ENCODE assay signal across 16 mouse cellular contexts in the genomic region with DNA sequence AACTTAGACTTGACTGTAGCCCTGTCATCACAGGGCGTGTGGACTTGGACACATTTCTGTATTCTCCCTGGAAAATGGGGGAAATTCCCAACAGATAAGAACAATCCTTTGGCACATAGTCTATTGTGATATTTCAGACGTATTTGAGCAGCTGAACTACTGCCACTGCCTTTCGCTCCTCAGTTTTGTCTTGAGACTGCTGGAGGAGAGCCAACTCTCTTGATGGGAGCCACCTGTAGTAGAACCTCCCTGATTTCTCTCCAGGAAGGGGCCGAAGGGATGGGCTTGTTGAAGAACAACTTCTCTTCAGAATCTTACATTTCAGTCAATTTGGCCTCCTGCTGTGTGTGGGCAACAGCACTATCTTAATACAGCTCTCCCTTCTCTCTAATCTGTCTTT.
DNase-seq lines count a peak whose midpoint lies in the region; ATAC-seq and TF ChIP-seq lines count a peak whose summit lies in the region.
"Had no signal": no experiment of that assay in that cellular context is flagged by ENCODE, and none has a peak within 500 bp of the region (broad histone marks: within the 10 kb centered on the region; RNA-seq: fewer than 3 reads in every experiment).

No protein-coding gene starts in this region.

- TF ChIP-seq POLR2A in limb, embryonic 14.5 days (IDR thresholded peaks at IDR 0.05; ENCODE audit: borderline replicate concordance, extremely low read depth, insufficient read depth, insufficient read length), result no peak

- H3K27ac ChIP-seq in heart, embryonic 12.5 days (ENCODE audit: poor library complexity, severe bottlenecking), result no peak overlapping the region
- no peak overlapping the region for H3K27ac ChIP-seq in limb, embryonic 14.5 days (replicated peaks; ENCODE audit: low read depth, low read length)
- no peak overlapping the region for H3K27ac ChIP-seq in limb, embryonic 10.5 days
- H3K27ac ChIP-seq in lung, postnatal 0 days (ENCODE audit: low read length), result no peak overlapping the region
- H3K27ac ChIP-seq: embryonic facial prominence, embryonic 12.5 days; forebrain, embryonic 15.5 days; gastrocnemius, adult 2 months; layer of hippocampus, adult 2 months; neural tube, embryonic 13.5 days had no signal

- no peak for ATAC-seq in heart, embryonic 12.5 days (ENCODE audit: insufficient number of reproducible peaks, low FRiP score)
- no peak for ATAC-seq in limb, embryonic 14.5 days (ENCODE audit: low FRiP score, low read depth)
- peak; percentile 32; the same call in 1 of the 2 replicates for ATAC-seq in lung, postnatal 0 days

- H3K36me3 ChIP-seq in heart, embryonic 12.5 days, result no peaks in the 10 kb centered on the region
- no peaks in the 10 kb centered on the region for H3K36me3 ChIP-seq in limb, embryonic 14.5 days (ENCODE audit: control insufficient read depth, insufficient read depth, low read length)
- H3K36me3 ChIP-seq in limb, embryonic 10.5 days, result no peaks in the 10 kb centered on the region
- H3K36me3 ChIP-seq in lung, postnatal 0 days (ENCODE audit: insufficient read depth, low read length), result no peaks in the 10 kb centered on the region
- H3K36me3 ChIP-seq: embryonic facial prominence, embryonic 12.5 days; forebrain, embryonic 15.5 days; G1E; neural tube, embryonic 13.5 days had no signal

- no peak overlapping the region for H3K4me2 ChIP-seq in heart, embryonic 12.5 days
- H3K4me2 ChIP-seq in limb, embryonic 14.5 days (replicated peaks; ENCODE audit: low read depth, low read length, severe bottlenecking), result no peak overlapping the region
- H3K4me2 ChIP-seq in lung, postnatal 0 days (replicated peaks; ENCODE audit: low read depth, low read length), result no peak overlapping the region
- H3K4me2 ChIP-seq: embryonic facial prominence, embryonic 12.5 days; forebrain, embryonic 15.5 days; neural tube, embryonic 13.5 days had no signal

- peaks cover 10% of the 10 kb centered on the region for H3K4me1 ChIP-seq in heart, embryonic 12.5 days (replicated peaks)
- 0 out of 2 replicates have a peak, but pooled peaks cover 3% of the 10 kb centered on the region for H3K4me1 ChIP-seq in limb, embryonic 14.5 days (ENCODE audit: control insufficient read depth, insufficient read depth, low read length)
- H3K4me1 ChIP-seq in limb, embryonic 10.5 days, result no peaks in the 10 kb centered on the region
- H3K4me1 ChIP-seq in lung, postnatal 0 days (ENCODE audit: insufficient read depth, low read depth, low read length), result no peaks in the 10 kb centered on the region
- H3K4me1 ChIP-seq: embryonic facial prominence, embryonic 12.5 days had no signal

- 43% methylated on average over 4 of the region's 4 CpGs for WGBS in heart, embryonic 12.5 days
- WGBS in limb, embryonic 14.5 days, result 45% methylated on average over 4 of the region's 4 CpGs
- 88% methylated on average over 4 of the region's 4 CpGs for WGBS in limb, embryonic 10.5 days
- WGBS in lung, postnatal 0 days, result 38% methylated on average over 4 of the region's 4 CpGs

- TF ChIP-seq EP300 in lung, postnatal 0 days (IDR thresholded peaks at IDR 0.05), result no peak

- H3K9me3 ChIP-seq in heart, embryonic 12.5 days (replicated peaks), result no peaks in the 10 kb centered on the region; the same call in 1 of the 2 replicates
- no peaks in the 10 kb centered on the region for H3K9me3 ChIP-seq in limb, embryonic 14.5 days (ENCODE audit: control insufficient read depth, low read length)
- no peaks in the 10 kb centered on the region for H3K9me3 ChIP-seq in limb, embryonic 10.5 days (replicated peaks)
- H3K9me3 ChIP-seq in lung, postnatal 0 days (ENCODE audit: low read length), result no peaks in the 10 kb centered on the region
- H3K9me3 ChIP-seq: embryonic facial prominence, embryonic 12.5 days; forebrain, embryonic 15.5 days; G1E; neural tube, embryonic 13.5 days had no signal

- no peak for TF ChIP-seq CTCF in lung, postnatal 0 days (IDR thresholded peaks at IDR 0.05)

- H3K4me3 ChIP-seq in heart, embryonic 12.5 days, result no peak overlapping the region
- no peak overlapping the region for H3K4me3 ChIP-seq in limb, embryonic 14.5 days (replicated peaks; ENCODE audit: low read length)
- no peak overlapping the region for H3K4me3 ChIP-seq in limb, embryonic 10.5 days
- H3K4me3 ChIP-seq in lung, postnatal 0 days (ENCODE audit: low read depth, low read length), result no peak overlapping the region
- H3K4me3 ChIP-seq: embryonic facial prominence, embryonic 12.5 days; forebrain, embryonic 15.5 days; gastrocnemius, adult 2 months; layer of hippocampus, adult 2 months; neural tube, embryonic 13.5 days had no signal

- H3K27me3 ChIP-seq in heart, embryonic 12.5 days (replicated peaks), result 0 out of 2 replicates have a peak, but pooled peaks cover 3% of the 10 kb centered on the region
- no peaks in the 10 kb centered on the region for H3K27me3 ChIP-seq in limb, embryonic 14.5 days (ENCODE audit: control insufficient read depth, insufficient read depth, low read length)
- H3K27me3 ChIP-seq in limb, embryonic 10.5 days (ENCODE audit: low read depth, poor library complexity, severe bottlenecking), result no peaks in the 10 kb centered on the region
- H3K27me3 ChIP-seq in lung, postnatal 0 days (replicated peaks; ENCODE audit: insufficient read depth, low read length), result no peaks in the 10 kb centered on the region
- H3K27me3 ChIP-seq: embryonic facial prominence, embryonic 12.5 days; forebrain, embryonic 15.5 days; neural tube, embryonic 13.5 days had no signal

- H3K9ac ChIP-seq in heart, embryonic 12.5 days, result no peak overlapping the region
- H3K9ac ChIP-seq in limb, embryonic 14.5 days (ENCODE audit: low read depth, low read length, severe bottlenecking), result no peak overlapping the region
- H3K9ac ChIP-seq in lung, postnatal 0 days (replicated peaks; ENCODE audit: low read depth), result no peak overlapping the region
- H3K9ac ChIP-seq: embryonic facial prominence, embryonic 12.5 days; forebrain, embryonic 15.5 days; neural tube, embryonic 13.5 days had no signal

- DNase-seq in heart, adult 11 months, result peak; percentile 85
- peak; percentile 51 for DNase-seq in limb, embryonic 14.5 days (ENCODE audit: low spot score)
- no peak for DNase-seq in limb, embryonic 10.5 days (ENCODE audit: low spot score)
- peak; percentile 10 to 18 for DNase-seq in heart, adult 9 months (ENCODE audit: low spot score in 2 of 2)
- peak; percentile 54 for DNase-seq in lung, postnatal 0 days (ENCODE audit: low spot score)
- no peak for DNase-seq in spleen, postnatal 4 days (ENCODE audit: low spot score in 2 of 2)
- DNase-seq in layer of hippocampus, adult 9-11 months, result no peak
- DNase-seq: adrenal gland, postnatal 25 days; cerebellum, postnatal 25 days; gastrocnemius, adult 2 months had no signal

Comparison
In these comparisons a context has a peak if more than half of its experiments do, and no peak if none do; other contexts are left out.
1. DNase-seq: peak in heart, adult 11 months (single experiment), limb, embryonic 14.5 days (single experiment), heart, adult 9 months (2 of 2) and lung, postnatal 0 days (single experiment); none in limb, embryonic 10.5 days (single experiment), spleen, postnatal 4 days (0 of 2) and layer of hippocampus, adult 9-11 months (single experiment).